Comparison of ENCODE assay signal across 11 mouse cellular contexts in the genomic region with DNA sequence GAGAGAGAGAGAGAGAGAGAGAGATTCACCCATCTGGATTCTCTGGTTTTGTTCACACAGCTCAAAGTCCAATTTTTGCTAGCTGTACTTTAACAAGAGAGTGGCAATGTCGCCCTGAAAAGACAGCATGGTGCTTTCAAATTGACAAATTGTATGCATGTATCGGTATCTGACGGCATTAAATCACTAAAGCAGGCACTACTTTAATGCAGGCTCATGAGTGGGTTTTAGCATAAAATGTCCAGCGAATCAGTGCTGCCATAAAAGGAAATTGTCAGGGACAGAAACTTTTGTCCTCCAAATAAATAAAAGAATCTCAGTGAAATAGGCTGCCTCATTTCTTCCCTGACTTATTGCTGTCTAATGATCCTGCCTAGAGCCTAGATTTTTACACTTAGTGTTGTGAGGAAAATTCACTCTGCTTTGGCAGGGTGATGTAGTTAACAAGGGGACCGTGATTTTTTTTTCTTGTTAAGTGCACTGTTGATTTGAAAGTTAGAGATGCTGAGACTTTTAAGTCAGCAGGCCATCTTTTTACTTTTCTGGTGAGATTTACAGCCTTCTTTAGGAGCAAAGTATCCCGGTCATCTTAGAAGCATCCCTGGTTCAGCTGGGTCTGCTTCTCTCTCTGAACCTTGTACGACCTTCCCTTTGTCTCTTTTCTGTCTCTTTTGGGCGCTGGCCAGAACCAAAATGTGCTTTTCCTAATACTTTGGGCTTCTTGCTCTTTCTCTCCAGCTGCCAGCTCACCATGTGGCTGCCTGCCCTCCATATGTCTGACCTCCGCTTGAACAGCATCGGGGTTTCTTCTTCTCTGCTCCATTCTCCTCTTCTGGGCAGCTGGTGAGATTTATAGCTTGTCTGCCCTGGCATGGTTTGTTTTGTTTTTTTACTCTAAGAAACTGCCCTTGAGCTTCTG.
DNase-seq lines count a peak whose midpoint lies in the region; ATAC-seq and TF ChIP-seq lines count a peak whose summit lies in the region.
"Had no signal": no experiment of that assay in that cellular context is flagged by ENCODE, and none has a peak within 500 bp of the region (broad histone marks: within the 10 kb centered on the region; RNA-seq: fewer than 3 reads in every experiment).

No protein-coding gene starts in this region.

- WGBS in heart, adult 2 months: 76% methylated on average over 10 of the region's 10 CpGs

- no peak overlapping the region for H3K27ac ChIP-seq in heart, adult 2 months

- H3K27me3 ChIP-seq in heart, adult 2 months (ENCODE audit: control insufficient read depth, insufficient read depth, low read length): no peaks in the 10 kb centered on the region

- H3K79me2 ChIP-seq in heart, adult 2 months (replicated peaks; ENCODE audit: control insufficient read depth, insufficient read depth, low read length): no peaks in the 10 kb centered on the region

- intact Hi-C loops in heart, adult 2 months (cut with DNase I): no loop called here

- peak; percentile 57 for DNase-seq in heart, adult 11 months
- DNase-seq in heart, adult 2 months: no peak
- peak; percentile 28 for DNase-seq in Muller cell, postnatal 12 days (ENCODE audit: inconsistent ontology term)
- peak; percentile 21 for DNase-seq in brain, adult 2 months (ENCODE audit: low read depth, low spot score)
- peak; percentile 37 to 40 for DNase-seq in kidney, postnatal 4 days
- DNase-seq in thymus, postnatal 0 days (ENCODE audit: low spot score): no peak
- DNase-seq: adrenal gland, adult 8-10 months; layer of hippocampus, postnatal 36 days; lung, adult 2 months; thymus, postnatal 25 days had no signal

- TF ChIP-seq CTCF in heart, adult 2 months (IDR thresholded peaks at IDR 0.05): no peak

- no peak overlapping the region for H3K9ac ChIP-seq in heart, adult 2 months (ENCODE audit: low read depth, low read length)

- ATAC-seq in granulocyte monocyte progenitor cell, adult 5-6 weeks (replicated peaks; ENCODE audit: poor library complexity, severe bottlenecking): no peak

- no peak for TF ChIP-seq EP300 in heart, adult 2 months (IDR thresholded peaks at IDR 0.05; ENCODE audit: insufficient read depth, low read depth, low read length)

- H3K36me3 ChIP-seq in heart, adult 2 months (ENCODE audit: control insufficient read depth, insufficient read depth, low read length): no peaks in the 10 kb centered on the region

- no peaks in the 10 kb centered on the region for H3K4me1 ChIP-seq in heart, adult 2 months (ENCODE audit: control insufficient read depth, insufficient read depth, low read length)

- no peak overlapping the region for H3K4me3 ChIP-seq in heart, adult 2 months

- TF ChIP-seq POLR2A in heart, adult 2 months (IDR thresholded peaks at IDR 0.05; ENCODE audit: insufficient read depth, low read depth, low read length): no peak

Comparison
In these comparisons a context has a peak if more than half of its experiments do, and no peak if none do; other contexts are left out.
1. DNase-seq: peak in heart, adult 11 months (single experiment), Muller cell, postnatal 12 days (single experiment), brain, adult 2 months (single experiment) and kidney, postnatal 4 days (2 of 2); none in heart, adult 2 months (0 of 2) and thymus, postnatal 0 days (single experiment).